Mouse (Mus musculus) lung, embryonic 14.5 days (tissue): ENCODE data around the gene Rab5b. TPM values are rescaled to one million over a fixed set of nuclear protein-coding genes. Genes with fewer than 3 reads are reported as not detected.
"Not testable (repeated sequence)": the region's sequence is repeated elsewhere in the genome, so short reads cannot be mapped to it uniquely, and the experiment has no call there.

ENCODE experiments used
- ATAC-seq: fragments of 200-750 bp; cut with Nextera tagmentation; 2 replicates; pipeline ENCODE4 v1.8.0; 2017; ENCODE audit warnings: mild to moderate bottlenecking, moderate TSS enrichment, moderate library complexity; ENCODE audit not compliant: insufficient read depth
- DNase-seq: peaks from one replicate; pipeline ENCODE4 v3.0.0-alpha.2; 2015
- H3K27ac ChIP-seq: fragments of 300-500 bp; sonication (generic); 2 replicates; pipeline ENCODE4 v1.5.1; 2014; ENCODE audit warnings: low read depth, mild to moderate bottlenecking, moderate library complexity
- H3K27me3 ChIP-seq: fragments of 300-500 bp; sonication (generic); 2 replicates; pipeline ENCODE4 v1.6.1; 2014; ENCODE audit warnings: low read length, control low read depth; ENCODE audit not compliant: insufficient read depth
- H3K36me3 ChIP-seq: fragments of 300-500 bp; sonication (generic); 2 replicates; pipeline ENCODE4 v1.6.1; 2014; ENCODE audit warnings: control low read depth; ENCODE audit not compliant: insufficient read depth
- H3K4me1 ChIP-seq: fragments of 300-500 bp; sonication (generic); 2 replicates; pipeline ENCODE4 v1.6.1; 2014; ENCODE audit warnings: antibody characterized with exemption, control low read depth; ENCODE audit not compliant: insufficient read depth
- H3K4me2 ChIP-seq: fragments of 300-500 bp; sonication (generic); 2 replicates; pipeline ENCODE4 v1.6.1; 2014; ENCODE audit warnings: mild to moderate bottlenecking
- H3K4me3 ChIP-seq: fragments of 300-500 bp; sonication (generic); 2 replicates; pipeline ENCODE4 v1.5.1; 2014; ENCODE audit warnings: low read depth, low read length
- H3K9ac ChIP-seq: fragments of 300-500 bp; sonication (generic); 2 replicates; pipeline ENCODE4 v1.6.1; 2014
- H3K9me3 ChIP-seq: fragments of 300-500 bp; sonication (generic); 2 replicates; pipeline ENCODE4 v1.6.1; 2016; ENCODE audit warnings: low read depth, low read length, control low read depth
- CTCF ChIP-seq: IDR thresholded peaks from 2 replicates; pipeline ENCODE4 v1.5.1; 2016; ENCODE audit warnings: antibody characterized with exemption, low read depth
- WGBS: fragments of 180-500 bp; shearing (Covaris S2); extraction: QIAGEN DNeasy Blood & Tissue Kit; methylation state at CpG from one replicate; pipeline ENCODE4 v1.1.7; 2014; 5-methylcytosine and 5-hydroxymethylcytosine counted together
- polyA plus RNA-seq: library from polyadenylated mRNA; unstranded; fragments of >200 nt; fragmentation: Nextera tagmentation; extraction: Ambion mirVana; gene quantifications from 2 replicates; pipeline ENCODE4 v1.2.1, GENCODE M21; 2014

Gene Rab5b
- polyA plus RNA-seq, 1 experiment from 2014 or later = 66.8 TPM

- Histone ChIP-seq H3K4me1 (peaks cover 2% of the 10 kb centered on the region; the same call in 1 of the 2 replicates), H3K9ac (no peak overlapping the region), H3K4me3 (no peak overlapping the region), H3K27ac (no peak overlapping the region), H3K9me3 (no peaks in the 10 kb centered on the region), H3K36me3 (0 out of 2 replicates have a peak, but pooled peaks cover 8% of the 10 kb centered on the region), H3K4me2 (no peak overlapping the region), H3K27me3 (no peaks in the 10 kb centered on the region; the same call in 1 of the 2 replicates)
- ATAC-seq (no peak), DNase-seq (no peak)
- TF ChIP-seq CTCF = no peak
- WGBS = 59% methylated on average over 7 of the region's 7 CpGs
Measured at GRCm38 (mm10) chr10:128641871-128642270, 54.2 kb downstream of the Rab5b start.

GRCm38 (mm10) chr10:128640891-128641290, 55.2 kb downstream of the Rab5b start:
- Histone ChIP-seq H3K4me3 (no peak overlapping the region), H3K27ac (no peak overlapping the region), H3K9me3 (no peaks in the 10 kb centered on the region), H3K4me2 (no peak overlapping the region), H3K4me1 (peaks cover 2% of the 10 kb centered on the region; the same call in 1 of the 2 replicates), H3K36me3 (0 out of 2 replicates have a peak, but pooled peaks cover 8% of the 10 kb centered on the region), H3K9ac (no peak overlapping the region), H3K27me3 (no peaks in the 10 kb centered on the region; the same call in 1 of the 2 replicates)
- DNase-seq = no peak
- ATAC-seq = no peak
- 92% methylated on average over 15 of the region's 15 CpGs for WGBS
- no peak for TF ChIP-seq CTCF

DNA sequence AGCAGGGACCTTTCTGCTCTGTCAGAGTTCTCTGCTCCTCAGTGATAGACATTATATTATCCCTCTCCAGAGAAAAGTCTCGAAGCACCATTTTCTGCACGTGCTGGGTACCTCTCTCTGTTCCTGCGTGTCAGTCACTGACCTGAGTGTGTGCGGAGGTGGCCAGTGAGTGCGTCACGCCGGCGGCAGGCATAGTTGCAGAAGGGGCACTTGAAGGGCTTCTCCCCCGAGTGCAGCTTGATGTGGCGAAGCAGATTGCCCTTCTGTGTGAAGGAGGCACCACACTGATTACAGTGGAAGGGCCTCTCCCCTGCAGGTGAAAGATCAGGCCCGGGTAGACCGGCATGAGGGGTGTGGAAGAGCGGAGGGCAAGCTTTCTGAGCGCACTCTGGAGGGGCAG, 56.1 kb downstream of the Rab5b start:
- H3K36me3 ChIP-seq = 0 out of 2 replicates have a peak, but pooled peaks cover 8% of the 10 kb centered on the region
- H3K9me3 ChIP-seq = no peaks in the 10 kb centered on the region
- no peak overlapping the region for H3K27ac ChIP-seq
- H3K27me3 ChIP-seq = no peaks in the 10 kb centered on the region; the same call in 1 of the 2 replicates
- no peak overlapping the region for H3K4me3 ChIP-seq
- 75% methylated on average over 14 of the region's 14 CpGs for WGBS
- H3K4me1 ChIP-seq = peaks cover 2% of the 10 kb centered on the region; the same call in 1 of the 2 replicates
- no peak overlapping the region for H3K4me2 ChIP-seq
- TF ChIP-seq CTCF = no peak
- DNase-seq (no peak), ATAC-seq (no peak)
- no peak overlapping the region for H3K9ac ChIP-seq

GRCm38 (mm10) chr10:128637011-128637410, 59.1 kb downstream of the Rab5b start:
- Histone ChIP-seq H3K9ac (no peak overlapping the region), H3K9me3 (no peaks in the 10 kb centered on the region), H3K27ac (no peak overlapping the region), H3K36me3 (0 out of 2 replicates have a peak, but pooled peaks cover 13% of the 10 kb centered on the region), H3K4me3 (no peak overlapping the region), H3K4me1 (no peaks in the 10 kb centered on the region), H3K4me2 (no peak overlapping the region), H3K27me3 (no peaks in the 10 kb centered on the region)
- WGBS = 19% methylated on average over 11 of the region's 11 CpGs
- TF ChIP-seq CTCF = no peak
- ATAC-seq (no peak), DNase-seq (no peak)

DNA sequence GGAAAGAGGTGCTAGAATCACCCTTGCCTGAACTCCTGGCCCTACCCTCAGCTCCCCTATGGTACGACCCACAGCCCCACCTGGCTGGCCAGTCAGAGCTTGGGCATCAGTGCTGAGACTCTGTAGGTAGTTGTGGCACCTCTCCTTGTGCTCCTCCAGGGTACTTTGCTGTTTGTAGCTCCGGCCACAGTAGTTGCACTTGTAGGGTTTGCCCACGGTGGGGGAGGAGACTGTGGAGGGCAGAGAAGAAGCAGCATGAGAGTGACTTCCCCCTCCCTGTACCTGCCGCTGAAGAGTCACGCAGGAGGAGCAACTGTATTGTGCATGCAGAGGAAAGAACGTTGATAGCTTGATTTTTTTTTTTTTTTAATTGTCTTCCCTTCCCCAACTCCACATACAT, 59.5 kb downstream of the Rab5b start:
- ATAC-seq = no peak
- WGBS = 50% methylated on average over 6 of the region's 6 CpGs
- Histone ChIP-seq H3K4me1 (no peaks in the 10 kb centered on the region), H3K36me3 (0 out of 2 replicates have a peak, but pooled peaks cover 13% of the 10 kb centered on the region), H3K9ac (no peak overlapping the region), H3K4me3 (no peak overlapping the region), H3K27ac (no peak overlapping the region), H3K4me2 (no peak overlapping the region), H3K27me3 (no peaks in the 10 kb centered on the region), H3K9me3 (no peaks in the 10 kb centered on the region)
- no peak for TF ChIP-seq CTCF
- DNase-seq = no peak

GRCm38 (mm10) chr10:128635697-128636096, 60.4 kb downstream of the Rab5b start:
- H3K4me2 ChIP-seq = no peak overlapping the region
- H3K9ac ChIP-seq = no peak overlapping the region
- H3K27me3 ChIP-seq = no peaks in the 10 kb centered on the region
- no peak overlapping the region for H3K27ac ChIP-seq
- no peak for DNase-seq
- H3K4me1 ChIP-seq = no peaks in the 10 kb centered on the region
- 92% methylated on average over 13 of the region's 13 CpGs for WGBS
- H3K36me3 ChIP-seq = 0 out of 2 replicates have a peak, but pooled peaks cover 9% of the 10 kb centered on the region
- ATAC-seq = no peak
- TF ChIP-seq CTCF = no peak
- no peak overlapping the region for H3K4me3 ChIP-seq
- H3K9me3 ChIP-seq = no peaks in the 10 kb centered on the region

DNA sequence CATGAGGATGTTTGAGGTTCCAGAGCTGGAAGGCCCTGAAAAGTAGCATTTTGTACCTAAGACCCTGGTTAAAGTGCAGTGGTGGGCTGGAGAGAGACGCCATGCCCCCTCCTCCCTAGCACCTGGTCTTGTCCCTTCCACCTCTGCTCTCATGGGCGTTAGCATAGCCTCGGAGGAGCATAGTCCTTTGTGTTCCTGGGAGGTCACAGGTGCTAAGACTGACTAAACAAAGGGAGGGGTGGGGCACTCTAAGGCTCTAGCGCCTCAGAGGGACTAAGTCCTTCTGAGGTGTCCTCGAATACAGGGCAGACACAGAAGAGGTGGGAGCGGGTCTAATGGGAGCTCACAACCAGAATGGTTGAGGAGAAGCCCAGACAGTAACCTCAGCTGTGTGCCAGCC, 64.5 kb downstream of the Rab5b start:
- Histone ChIP-seq H3K27me3 (no peaks in the 10 kb centered on the region), H3K4me3 (no peak overlapping the region), H3K27ac (no peak overlapping the region), H3K9ac (no peak overlapping the region), H3K36me3 (0 out of 2 replicates have a peak, but pooled peaks cover 5% of the 10 kb centered on the region), H3K4me2 (no peak overlapping the region), H3K4me1 (no peaks in the 10 kb centered on the region), H3K9me3 (no peaks in the 10 kb centered on the region)
- ATAC-seq (no peak), DNase-seq (no peak)
- TF ChIP-seq CTCF = no peak
- 15% methylated on average over 6 of the region's 6 CpGs for WGBS

GRCm38 (mm10) chr10:128630306-128630705, 65.8 kb downstream of the Rab5b start:
- not testable (repeated sequence) for H3K9ac ChIP-seq, H3K4me1 ChIP-seq, H3K27ac ChIP-seq, H3K9me3 ChIP-seq, H3K36me3 ChIP-seq, DNase-seq, H3K27me3 ChIP-seq, H3K4me3 ChIP-seq, H3K4me2 ChIP-seq, ATAC-seq
- WGBS = 81% methylated on average over 5 of the region's 5 CpGs
